14 mouse cellular contexts compared by ENCODE assay signal in the genomic region with DNA sequence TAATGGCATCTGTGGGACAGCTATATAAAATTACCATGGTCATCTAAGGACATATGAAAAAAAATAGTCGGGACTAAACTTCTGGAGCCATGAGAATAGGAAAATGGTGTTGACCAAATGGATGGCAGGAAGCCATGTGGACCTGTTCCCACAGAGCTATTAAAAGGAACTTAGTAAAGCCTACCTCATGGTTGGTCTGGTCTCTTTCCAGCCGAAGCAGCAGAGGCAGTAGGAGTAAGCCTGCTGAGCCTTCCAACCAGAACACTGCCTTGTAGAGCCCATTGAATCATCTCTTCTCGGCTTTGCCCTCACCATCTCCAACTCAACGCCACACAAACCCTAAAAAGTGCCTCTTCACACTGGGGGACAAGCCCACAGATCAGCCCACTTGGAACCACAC. TPM values are rescaled to one million over a fixed set of nuclear protein-coding genes. Genes with fewer than 3 reads are reported as not detected.
DNase-seq lines count a peak whose midpoint lies in the region.
"Had no signal": no experiment of that assay in that cellular context is flagged by ENCODE, and none has a peak within 500 bp of the region (broad histone marks: within the 10 kb centered on the region; RNA-seq: fewer than 3 reads in every experiment).

No protein-coding gene starts in this region.

- no peaks in the 10 kb centered on the region for H3K27me3 ChIP-seq in embryonic facial prominence, embryonic 10.5 days (replicated peaks; ENCODE audit: low read depth, poor library complexity, severe bottlenecking)
- H3K27me3 ChIP-seq: stomach, embryonic 15.5 days had no signal

- no peak overlapping the region for H3K27ac ChIP-seq in embryonic facial prominence, embryonic 10.5 days (replicated peaks)
- H3K27ac ChIP-seq: hindbrain, postnatal 0 days; stomach, embryonic 15.5 days had no signal

- H3K4me3 ChIP-seq in embryonic facial prominence, embryonic 10.5 days: no peak overlapping the region
- H3K4me3 ChIP-seq: stomach, embryonic 15.5 days had no signal

- peak; percentile 68 to 73 for DNase-seq in cerebellum, postnatal 10 days
- no peak for DNase-seq in cerebellum, adult 11-12 months
- peak; percentile 15 for DNase-seq in right cerebral cortex, adult 18-20 months
- DNase-seq in right cerebral cortex, postnatal 4 days: no peak
- DNase-seq in layer of hippocampus, adult 9-10 months (ENCODE audit: low spot score): peak; percentile 24
- peak; percentile 47 for DNase-seq in telencephalon, adult 2 months (ENCODE audit: low read depth, low spot score)
- DNase-seq in embryonic facial prominence, embryonic 10.5 days (ENCODE audit: low spot score): no peak
- DNase-seq in thymus, postnatal 25 days: no peak

- no peaks in the 10 kb centered on the region for H3K4me1 ChIP-seq in embryonic facial prominence, embryonic 10.5 days
- H3K4me1 ChIP-seq: stomach, embryonic 15.5 days had no signal

- 86% methylated on average over 4 of the region's 4 CpGs for WGBS in embryonic facial prominence, embryonic 10.5 days

- H3K9me3 ChIP-seq in embryonic facial prominence, embryonic 10.5 days: no peaks in the 10 kb centered on the region
- H3K9me3 ChIP-seq: stomach, embryonic 15.5 days had no signal

- no peaks in the 10 kb centered on the region for H3K36me3 ChIP-seq in embryonic facial prominence, embryonic 10.5 days (replicated peaks)
- H3K36me3 ChIP-seq: stomach, embryonic 15.5 days had no signal

RNA-seq across cellular contexts. Expression of a gene that starts 15.0 kb away (rescaled TPM):
- polyA plus RNA-seq in embryonic facial prominence, embryonic 10.5 days (2016; fragmentation: Nextera tagmentation; extraction: Ambion mirVana): 0.28 and 0.34 TPM in 2 replicates
- polyA plus RNA-seq: C2C12; lung, embryonic 16.5 days; stomach, embryonic 15.5 days had no signal

RNA-seq across cellular contexts. Expression of a gene that starts 33.3 kb away (rescaled TPM):
- not detected in 2 replicates for polyA plus RNA-seq in embryonic facial prominence, embryonic 10.5 days (2016; fragmentation: Nextera tagmentation; extraction: Ambion mirVana)
- polyA plus RNA-seq: C2C12; embryonic facial prominence, embryonic 14.5 days; hindbrain, postnatal 0 days; lung, embryonic 16.5 days; Patski; stomach, embryonic 15.5 days had no signal

Comparison
In these comparisons a context has a peak if more than half of its experiments do, and no peak if none do; other contexts are left out.
1. DNase-seq: peak in cerebellum, postnatal 10 days (2 of 2), right cerebral cortex, adult 18-20 months (single experiment), layer of hippocampus, adult 9-10 months (single experiment) and telencephalon, adult 2 months (single experiment); none in cerebellum, adult 11-12 months (single experiment), right cerebral cortex, postnatal 4 days (single experiment), embryonic facial prominence, embryonic 10.5 days (single experiment) and thymus, postnatal 25 days (single experiment).